Mouse (Mus musculus) adrenal gland, adult (tissue): ENCODE measurements at regions not wholly inside any gene's neighbourhood (a gene's known extent, or its start where the extent isn't known, plus 50 kb on each side); places are given as distances from the start of the nearest gene placed in this dataset.

Experiments
- DNase-seq, 2 experiments: peaks; one replicate each; pipeline ENCODE4 v3.0.0; 2022 to 2023; ENCODE audit warnings: low spot score in 1 of 2; ENCODE audit not compliant: inconsistent age in 2 of 2

GRCm38 (mm10) chr1:177336436-177336835 lies 78.4 kb upstream of the Akt3 start:
- DNase-seq: peak; percentile 25 to 67

- no peak for DNase-seq
Measured at GRCm38 (mm10) chr1:177335961-177336360, 78.0 kb upstream of the Akt3 start.

- no peak for DNase-seq
Measured at GRCm38 (mm10) chr1:177323366-177323765, 65.4 kb upstream of the Akt3 start.

- peak; percentile 19 to 49 for DNase-seq
Measured at GRCm38 (mm10) chr1:177322745-177323299, 64.8 kb upstream of the Akt3 start.

GRCm38 (mm10) chr1:177322307-177322685 lies 64.3 kb upstream of the Akt3 start:
- DNase-seq: peak in 1 of 2 experiments; percentile 24

- peak; percentile 37 to 43 for DNase-seq
Measured at GRCm38 (mm10) chr1:177321655-177322306, 63.8 kb upstream of the Akt3 start.

GRCm38 (mm10) chr1:177308213-177308872 lies 50.3 kb upstream of the Akt3 start:
- DNase-seq: no peak
